Comparison of ENCODE assay signal across 24 mouse cellular contexts in genomic region chr17:86676336-86676735, GRCm38 (mm10).
"Had no signal": no experiment of that assay in that cellular context is flagged by ENCODE, and none has a peak within 500 bp of the region (broad histone marks: within the 10 kb centered on the region; RNA-seq: fewer than 3 reads in every experiment).

No protein-coding gene starts in this region.

- H3K9ac ChIP-seq: embryonic facial prominence, embryonic 12.5 days; embryonic facial prominence, embryonic 13.5 days; embryonic facial prominence, embryonic 15.5 days; forebrain, embryonic 12.5 days; forebrain, embryonic 13.5 days; forebrain, embryonic 15.5 days; forebrain, postnatal 0 days had no signal

- H3K36me3 ChIP-seq: embryonic facial prominence, embryonic 10.5 days; embryonic facial prominence, embryonic 12.5 days; embryonic facial prominence, embryonic 13.5 days; embryonic facial prominence, embryonic 15.5 days; forebrain, embryonic 10.5 days; forebrain, embryonic 12.5 days; forebrain, embryonic 15.5 days; heart, embryonic 10.5 days had no signal

- H3K4me3 ChIP-seq: embryonic facial prominence, embryonic 10.5 days; embryonic facial prominence, embryonic 12.5 days; embryonic facial prominence, embryonic 13.5 days; embryonic facial prominence, embryonic 15.5 days; erythroblast, embryonic 14.5 days; forebrain, embryonic 10.5 days; forebrain, embryonic 12.5 days; forebrain, embryonic 13.5 days; forebrain, embryonic 15.5 days; gastrocnemius, adult 2 months; heart, embryonic 10.5 days had no signal

- H3K27ac ChIP-seq: embryonic facial prominence, embryonic 10.5 days; embryonic facial prominence, embryonic 12.5 days; embryonic facial prominence, embryonic 13.5 days; embryonic facial prominence, embryonic 15.5 days; forebrain, embryonic 10.5 days; forebrain, embryonic 12.5 days; forebrain, embryonic 13.5 days; forebrain, embryonic 15.5 days; gastrocnemius, adult 2 months; heart, embryonic 10.5 days had no signal

- H3K27me3 ChIP-seq: embryonic facial prominence, embryonic 12.5 days; embryonic facial prominence, embryonic 13.5 days; embryonic facial prominence, embryonic 15.5 days; forebrain, embryonic 13.5 days; forebrain, embryonic 15.5 days had no signal

- H3K4me1 ChIP-seq: embryonic facial prominence, embryonic 12.5 days; embryonic facial prominence, embryonic 13.5 days; embryonic facial prominence, embryonic 15.5 days; forebrain, embryonic 12.5 days; forebrain, embryonic 13.5 days; forebrain, embryonic 15.5 days had no signal

- DNase-seq: cerebellum, adult 9-10 months; cerebellum, adult 9-11 months; cerebellum, postnatal 10 days; cerebellum, postnatal 14 days; cerebellum, postnatal 25 days; cerebellum, postnatal 36 days; embryo, embryonic 11 days; forebrain, postnatal 0 days; gastrocnemius, adult 2 months; gastrocnemius, postnatal 10 days; gastrocnemius, postnatal 14 days; gastrocnemius, postnatal 25 days; gastrocnemius, postnatal 36 days; heart, adult 18-20 months had no signal
